Mouse (Mus musculus) lung, embryonic 14.5 days (tissue): ENCODE measurements around the gene Tjap1. TPM values are rescaled to one million over a fixed set of nuclear protein-coding genes. Genes with fewer than 3 reads are reported as not detected.

Source experiments
- ATAC-seq: fragments of 200-750 bp; cut with Nextera tagmentation; 2 replicates; pipeline ENCODE4 v1.8.0; 2017; ENCODE audit warnings: mild to moderate bottlenecking, moderate TSS enrichment, moderate library complexity; ENCODE audit not compliant: insufficient read depth
- DNase-seq: peaks from one replicate; pipeline ENCODE4 v3.0.0-alpha.2; 2015
- H3K27ac ChIP-seq: fragments of 300-500 bp; sonication (generic); 2 replicates; pipeline ENCODE4 v1.5.1; 2014; ENCODE audit warnings: low read depth, mild to moderate bottlenecking, moderate library complexity
- H3K27me3 ChIP-seq: fragments of 300-500 bp; sonication (generic); 2 replicates; pipeline ENCODE4 v1.6.1; 2014; ENCODE audit warnings: low read length, control low read depth; ENCODE audit not compliant: insufficient read depth
- H3K36me3 ChIP-seq: fragments of 300-500 bp; sonication (generic); 2 replicates; pipeline ENCODE4 v1.6.1; 2014; ENCODE audit warnings: control low read depth; ENCODE audit not compliant: insufficient read depth
- H3K4me1 ChIP-seq: fragments of 300-500 bp; sonication (generic); 2 replicates; pipeline ENCODE4 v1.6.1; 2014; ENCODE audit warnings: antibody characterized with exemption, control low read depth; ENCODE audit not compliant: insufficient read depth
- H3K4me2 ChIP-seq: fragments of 300-500 bp; sonication (generic); 2 replicates; pipeline ENCODE4 v1.6.1; 2014; ENCODE audit warnings: mild to moderate bottlenecking
- H3K4me3 ChIP-seq: fragments of 300-500 bp; sonication (generic); 2 replicates; pipeline ENCODE4 v1.5.1; 2014; ENCODE audit warnings: low read depth, low read length
- H3K9ac ChIP-seq: fragments of 300-500 bp; sonication (generic); 2 replicates; pipeline ENCODE4 v1.6.1; 2014
- H3K9me3 ChIP-seq: fragments of 300-500 bp; sonication (generic); 2 replicates; pipeline ENCODE4 v1.6.1; 2016; ENCODE audit warnings: low read depth, low read length, control low read depth
- CTCF ChIP-seq: IDR thresholded peaks from 2 replicates; pipeline ENCODE4 v1.5.1; 2016; ENCODE audit warnings: antibody characterized with exemption, low read depth
- WGBS: fragments of 180-500 bp; shearing (Covaris S2); extraction: QIAGEN DNeasy Blood & Tissue Kit; methylation state at CpG from one replicate; pipeline ENCODE4 v1.1.7; 2014; 5-methylcytosine and 5-hydroxymethylcytosine counted together
- polyA plus RNA-seq: library from polyadenylated mRNA; unstranded; fragments of >200 nt; fragmentation: Nextera tagmentation; extraction: Ambion mirVana; gene quantifications from 2 replicates; pipeline ENCODE4 v1.2.1, GENCODE M21; 2014

Gene Tjap1
- polyA plus RNA-seq, 1 experiment from 2014 or later: 43.2 TPM

GRCm38 (mm10) chr17:46298220-46298913 lies 15.5 kb upstream of the Tjap1 start:
- Histone ChIP-seq H3K4me1 (peaks cover 7% of the 10 kb centered on the region; the same call in 1 of the 2 replicates), H3K27ac (no peak overlapping the region), H3K4me3 (peak overlapping the region; percentile 61), H3K9ac (peak overlapping the region; percentile 51; the same call in 1 of the 2 replicates), H3K36me3 (no peaks in the 10 kb centered on the region), H3K9me3 (no peaks in the 10 kb centered on the region), H3K27me3 (peaks cover 54% of the 10 kb centered on the region), H3K4me2 (peak overlapping the region; percentile 100)
- DNase-seq (peak; percentile 96), ATAC-seq (peak; percentile 92)
- under 1% methylated on average over 48 of the region's 48 CpGs for WGBS
- TF ChIP-seq CTCF: peak; percentile 98

DNA sequence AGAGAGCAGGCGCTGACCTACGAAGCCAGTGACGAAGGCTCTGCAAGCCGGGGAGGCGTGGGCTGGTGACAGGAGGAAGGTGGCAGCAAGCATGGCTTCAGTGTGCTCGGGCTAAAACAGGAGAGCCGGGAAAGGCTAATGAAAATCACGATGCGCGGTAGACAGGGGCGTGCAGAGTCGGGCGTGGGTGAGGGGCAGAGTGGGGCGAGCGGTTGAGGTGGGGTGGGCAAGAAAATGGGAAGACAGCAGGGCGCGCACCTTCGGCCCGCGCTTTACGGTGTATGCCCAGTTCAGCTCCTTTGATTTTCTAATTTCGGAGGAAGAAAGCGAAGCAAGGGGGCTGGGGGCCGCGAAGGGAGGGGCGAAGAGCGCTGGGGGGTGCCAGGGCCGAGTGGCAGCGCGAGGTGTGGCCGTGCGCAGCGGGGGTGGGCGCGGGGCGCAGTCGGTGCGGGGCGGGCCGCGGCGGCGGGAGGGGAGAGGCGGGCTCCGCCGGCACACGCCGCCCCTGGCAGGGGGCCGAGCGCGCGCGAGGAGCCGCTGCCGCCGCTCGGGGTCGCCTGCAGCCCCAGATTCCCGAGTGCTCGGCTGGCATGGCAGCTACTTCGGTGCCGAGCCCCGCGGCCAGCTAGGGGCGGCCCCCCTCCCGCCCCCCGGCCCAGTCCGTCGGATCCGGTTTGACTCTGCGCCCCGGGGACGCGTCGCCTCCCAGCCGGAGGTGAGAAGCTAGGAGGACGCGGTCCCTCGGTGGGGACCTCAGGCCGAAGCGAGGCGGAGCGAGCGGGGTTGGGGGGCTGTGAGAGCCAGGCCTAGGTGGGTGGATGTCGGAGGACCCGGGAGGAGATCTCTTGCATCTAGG lies 14.8 kb upstream of the Tjap1 start, which contains the start of gene Dlk2:
Gene Dlk2, plus strand, starts transcription at position 58 of the 856 bp plus-strand sequence.
- H3K27me3 ChIP-seq: peaks cover 59% of the 10 kb centered on the region
- ATAC-seq: peak; percentile 32; the same call in 1 of the 2 replicates

GRCm38 (mm10) chr17:46297028-46297363 lies 14.2 kb upstream of the Tjap1 start:
- no peak for ATAC-seq
- DNase-seq: no peak
- WGBS: 13% methylated on average over 6 of the region's 6 CpGs
- Histone ChIP-seq H3K4me1 (peaks cover 7% of the 10 kb centered on the region; the same call in 1 of the 2 replicates), H3K27me3 (peaks cover 59% of the 10 kb centered on the region), H3K9ac (peak overlapping the region; percentile 51; the same call in 1 of the 2 replicates), H3K4me3 (peak overlapping the region; percentile 61), H3K9me3 (no peaks in the 10 kb centered on the region), H3K36me3 (no peaks in the 10 kb centered on the region), H3K4me2 (peak overlapping the region; percentile 100), H3K27ac (no peak overlapping the region)
- TF ChIP-seq CTCF: no peak

More for the DNA sequence above, 14.8 kb upstream of the Tjap1 start, which contains the start of gene Dlk2:
- no peak for TF ChIP-seq CTCF
- DNase-seq: peak; percentile 38
- peak within 1 kb of the TSS; percentile 51 for H3K9ac ChIP-seq
- peaks cover 7% of the 10 kb centered on the region; the same call in 1 of the 2 replicates for H3K4me1 ChIP-seq
- H3K27ac ChIP-seq: no peak within 1 kb of the TSS
- under 1% methylated on average over 84 of the region's 86 CpGs for WGBS
- peak within 1 kb of the TSS; percentile 61 for H3K4me3 ChIP-seq
- H3K9me3 ChIP-seq: no peaks in the 10 kb centered on the region
- peak within 1 kb of the TSS; percentile 100 for H3K4me2 ChIP-seq
- no peaks in the 10 kb centered on the region for H3K36me3 ChIP-seq

- Histone ChIP-seq H3K36me3 (no peaks in the 10 kb centered on the region), H3K4me1 (peaks cover 7% of the 10 kb centered on the region; the same call in 1 of the 2 replicates), H3K27ac (no peak overlapping the region), H3K4me2 (peak overlapping the region; percentile 100), H3K9me3 (no peaks in the 10 kb centered on the region), H3K27me3 (peaks cover 59% of the 10 kb centered on the region), H3K9ac (no peak overlapping the region), H3K4me3 (peak overlapping the region; percentile 61; the same call in 1 of the 2 replicates)
- 44% methylated on average over 6 of the region's 6 CpGs for WGBS
- no peak for ATAC-seq
- DNase-seq: no peak
- TF ChIP-seq CTCF: no peak
These were observed 13.8 kb upstream of the Tjap1 start for GRCm38 (mm10) chr17:46296601-46297000.

DNA sequence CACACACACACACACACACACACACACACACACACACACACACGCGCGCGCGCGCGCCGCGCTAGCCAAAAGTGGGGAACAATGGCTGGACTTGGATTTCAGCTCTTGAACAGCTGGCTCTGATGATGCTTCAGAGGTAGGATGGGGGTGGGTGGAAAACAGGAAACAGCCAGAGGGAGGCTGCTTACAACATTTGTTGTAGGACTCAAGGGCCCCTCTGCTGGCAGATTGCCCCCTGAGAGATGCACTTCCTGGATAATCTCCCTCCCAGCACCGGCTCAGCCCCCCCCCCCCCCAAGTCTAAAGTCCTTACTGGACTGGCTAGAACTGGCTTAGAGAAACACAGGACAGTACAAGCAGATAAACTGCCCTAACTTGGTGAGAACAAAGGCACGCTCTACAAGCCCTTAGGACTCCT lies 4.9 kb upstream of the Tjap1 start:
- Histone ChIP-seq H3K36me3 (no peaks in the 10 kb centered on the region), H3K27me3 (no peaks in the 10 kb centered on the region), H3K4me2 (0 out of 2 replicates have a peak overlapping the region, but pooled peaks have one; percentile 15), H3K4me1 (peaks cover 10% of the 10 kb centered on the region; the same call in 1 of the 2 replicates), H3K9me3 (no peaks in the 10 kb centered on the region), H3K9ac (peak overlapping the region; percentile 16; the same call in 1 of the 2 replicates), H3K27ac (no peak overlapping the region; the same call in 1 of the 2 replicates), H3K4me3 (no peak overlapping the region)
- DNase-seq (peak; percentile 84), ATAC-seq (peak; percentile 57)
- no peak for TF ChIP-seq CTCF
- WGBS: 54% methylated on average over 11 of the region's 11 CpGs

DNA sequence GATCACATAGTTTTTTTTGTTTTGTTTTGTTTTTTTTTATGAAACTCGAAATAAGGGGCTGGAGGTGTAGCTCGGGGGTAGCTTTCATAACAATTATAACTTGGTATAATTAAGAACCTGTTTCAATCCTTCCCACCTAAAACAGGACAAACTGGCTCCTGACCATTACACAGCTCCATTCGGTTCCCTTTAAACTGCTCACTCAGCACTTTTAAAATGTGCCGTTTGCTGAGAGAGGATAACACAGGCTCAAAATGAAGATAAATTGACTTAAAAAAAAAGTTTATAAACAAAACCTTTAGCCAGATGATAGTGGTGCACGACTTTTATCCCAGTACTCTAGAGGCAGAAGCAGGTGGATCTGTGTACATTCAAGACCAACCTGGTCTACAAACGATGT lies 2.6 kb upstream of the Tjap1 start:
- DNase-seq: no peak
- Histone ChIP-seq H3K4me1 (peaks cover 17% of the 10 kb centered on the region), H3K36me3 (peaks cover 5% of the 10 kb centered on the region), H3K9ac (no peak overlapping the region), H3K27me3 (no peaks in the 10 kb centered on the region), H3K4me2 (no peak overlapping the region), H3K4me3 (no peak overlapping the region), H3K9me3 (no peaks in the 10 kb centered on the region), H3K27ac (no peak overlapping the region)
- 39% methylated on average over 6 of the region's 6 CpGs for WGBS
- no peak for ATAC-seq
- no peak for TF ChIP-seq CTCF
